Mouse (Mus musculus) midbrain, embryonic 14.5 days (tissue): Measurements from ENCODE around the gene Ctdspl. TPM values are rescaled to one million over a fixed set of nuclear protein-coding genes. Genes with fewer than 3 reads are reported as not detected.
A peak's percentile ranks its signal among the peaks of the same experiment; 100 is the strongest.

Experiments
- ATAC-seq: fragments of 200-750 bp; cut with Nextera tagmentation; 2 replicates; pipeline ENCODE4 v1.8.0; 2017; ENCODE audit warnings: moderate number of reproducible peaks, moderate library complexity; ENCODE audit not compliant: low FRiP score, low TSS enrichment
- DNase-seq: peaks from one replicate; pipeline ENCODE4 v3.0.0-alpha.2; 2015
- H3K27ac ChIP-seq: fragments of 300-500 bp; sonication (generic); replicated peaks from 2 replicates; pipeline ENCODE4 v1.5.1; 2014; ENCODE audit warnings: mild to moderate bottlenecking, low read depth, low read length, moderate library complexity
- H3K27me3 ChIP-seq: fragments of 300-500 bp; sonication (generic); 2 replicates; pipeline ENCODE4 v1.6.1; 2014; ENCODE audit warnings: low read length, control low read depth, mixed read lengths; ENCODE audit not compliant: control insufficient read depth, insufficient read depth
- H3K36me3 ChIP-seq: fragments of 300-500 bp; sonication (generic); 2 replicates; pipeline ENCODE4 v1.6.1; 2014; ENCODE audit warnings: low read length, control low read depth; ENCODE audit not compliant: control insufficient read depth, insufficient read depth
- H3K4me1 ChIP-seq: fragments of 300-500 bp; sonication (generic); 2 replicates; pipeline ENCODE4 v1.6.1; 2014; ENCODE audit warnings: mild to moderate bottlenecking, antibody characterized with exemption, low read length, control low read depth; ENCODE audit not compliant: control insufficient read depth, insufficient read depth
- H3K4me2 ChIP-seq: fragments of 300-500 bp; sonication (generic); 2 replicates; pipeline ENCODE4 v1.6.1; 2014; ENCODE audit warnings: mild to moderate bottlenecking, low read length, moderate library complexity
- H3K4me3 ChIP-seq: fragments of 300-500 bp; sonication (generic); replicated peaks from 2 replicates; pipeline ENCODE4 v1.5.1; 2014; ENCODE audit warnings: low read depth, low read length
- H3K9ac ChIP-seq: fragments of 300-500 bp; sonication (generic); replicated peaks from 2 replicates; pipeline ENCODE4 v1.6.1; 2014; ENCODE audit warnings: mild to moderate bottlenecking, low read length, moderate library complexity
- H3K9me3 ChIP-seq: fragments of 300-500 bp; sonication (generic); 2 replicates; pipeline ENCODE4 v1.6.1; 2016; ENCODE audit warnings: low read length, control low read depth, mixed read lengths; ENCODE audit not compliant: control insufficient read depth
- WGBS: fragments of 180-500 bp; shearing (Covaris S2); extraction: QIAGEN DNeasy Blood & Tissue Kit; methylation state at CpG from one replicate; pipeline ENCODE4 v1.1.7; 2014; 5-methylcytosine and 5-hydroxymethylcytosine counted together
- polyA plus RNA-seq: library from polyadenylated mRNA; unstranded; fragments of >200 nt; fragmentation: Nextera tagmentation; extraction: Ambion mirVana; gene quantifications from 2 replicates; pipeline ENCODE4 v1.2.1, GENCODE M21; 2014

Gene Ctdspl
- polyA plus RNA-seq, 1 experiment from 2014 or later = 8.2 TPM

GRCm38 (mm10) chr9:119083966-119084365 lies 157.7 kb downstream of the Ctdspl start:
- Histone ChIP-seq H3K27me3 (no peaks in the 10 kb centered on the region), H3K4me3 (no peak overlapping the region), H3K9ac (no peak overlapping the region), H3K9me3 (no peaks in the 10 kb centered on the region), H3K27ac (no peak overlapping the region), H3K4me2 (no peak overlapping the region), H3K36me3 (no peaks in the 10 kb centered on the region), H3K4me1 (peaks cover 23% of the 10 kb centered on the region)
- WGBS = 82% methylated on average over 10 of the region's 10 CpGs
- no peak for DNase-seq
- no peak for ATAC-seq

GRCm38 (mm10) chr9:119086451-119086850 lies 160.2 kb downstream of the Ctdspl start:
- Histone ChIP-seq H3K4me1 (peaks cover 19% of the 10 kb centered on the region), H3K4me3 (no peak overlapping the region), H3K9me3 (no peaks in the 10 kb centered on the region), H3K27ac (no peak overlapping the region), H3K36me3 (no peaks in the 10 kb centered on the region), H3K9ac (no peak overlapping the region), H3K27me3 (no peaks in the 10 kb centered on the region), H3K4me2 (no peak overlapping the region)
- ATAC-seq = no peak
- 36% methylated on average over 1 of the region's 1 CpGs for whole genome bisulfite sequencing
- no peak for DNase-seq

- Histone ChIP-seq H3K9ac (no peak overlapping the region), H3K4me2 (no peak overlapping the region), H3K4me3 (no peak overlapping the region), H3K4me1 (peaks cover 20% of the 10 kb centered on the region), H3K9me3 (no peaks in the 10 kb centered on the region), H3K27me3 (no peaks in the 10 kb centered on the region), H3K27ac (no peak overlapping the region), H3K36me3 (no peaks in the 10 kb centered on the region)
- DNase-seq (no peak), ATAC-seq (no peak)
- WGBS = 88% methylated on average over 5 of the region's 5 CpGs
These were observed 161.1 kb downstream of the Ctdspl start for GRCm38 (mm10) chr9:119087309-119087708.

- 0 out of 2 replicates have a peak overlapping the region, but pooled peaks have one; percentile 13 for H3K27ac ChIP-seq
- DNase-seq = peak; percentile 66
- H3K9ac ChIP-seq = no peak overlapping the region
- peak overlapping the region; percentile 11 for H3K4me3 ChIP-seq
- ATAC-seq = peak; percentile 41; the same call in 1 of the 2 replicates
- WGBS = 1% methylated on average over 24 of the region's 24 CpGs
- peaks cover 21% of the 10 kb centered on the region for H3K4me1 ChIP-seq
- H3K9me3 ChIP-seq = no peaks in the 10 kb centered on the region
- peak overlapping the region; percentile 49 for H3K4me2 ChIP-seq
- no peaks in the 10 kb centered on the region for H3K27me3 ChIP-seq
- no peaks in the 10 kb centered on the region for H3K36me3 ChIP-seq
These were observed 162.0 kb downstream of the Ctdspl start for GRCm38 (mm10) chr9:119088148-119088801.

- DNase-seq (no peak), ATAC-seq (no peak)
- H3K4me1 ChIP-seq = peaks cover 21% of the 10 kb centered on the region
- H3K4me3 ChIP-seq = no peak overlapping the region
- no peak overlapping the region for H3K9ac ChIP-seq
- no peaks in the 10 kb centered on the region for H3K36me3 ChIP-seq
- H3K4me2 ChIP-seq = no peak overlapping the region
- H3K27ac ChIP-seq = no peak overlapping the region
- H3K27me3 ChIP-seq = 0 out of 2 replicates have a peak, but pooled peaks cover under 1% of the 10 kb centered on the region
- H3K9me3 ChIP-seq = no peaks in the 10 kb centered on the region
- 74% methylated on average over 7 of the region's 7 CpGs for WGBS
These were observed 163.2 kb downstream of the Ctdspl start for GRCm38 (mm10) chr9:119089437-119089836.

- 91% methylated on average over 5 of the region's 5 CpGs for WGBS
These were observed 164.2 kb downstream of the Ctdspl start for GRCm38 (mm10) chr9:119090462-119090861.

GRCm38 (mm10) chr9:119091581-119092310 lies 165.5 kb downstream of the Ctdspl start:
- peak overlapping the region; percentile 45 for H3K4me3 ChIP-seq
- H3K9me3 ChIP-seq = no peaks in the 10 kb centered on the region
- H3K27ac ChIP-seq = no peak overlapping the region
- H3K27me3 ChIP-seq = 0 out of 2 replicates have a peak, but pooled peaks cover 3% of the 10 kb centered on the region
- 62% methylated on average over 12 of the region's 12 CpGs for WGBS
- no peaks in the 10 kb centered on the region for H3K36me3 ChIP-seq
- ATAC-seq = no peak
- no peak overlapping the region; the same call in 1 of the 2 replicates for H3K9ac ChIP-seq
- peak overlapping the region; percentile 73 for H3K4me2 ChIP-seq
- DNase-seq = no peak
- peaks cover 21% of the 10 kb centered on the region for H3K4me1 ChIP-seq

More at GRCm38 (mm10) chr9:119090462-119090861, 164.2 kb downstream of the Ctdspl start:
- Histone ChIP-seq H3K9me3 (no peaks in the 10 kb centered on the region), H3K9ac (no peak overlapping the region), H3K36me3 (no peaks in the 10 kb centered on the region), H3K4me3 (no peak overlapping the region), H3K27ac (no peak overlapping the region), H3K4me2 (no peak overlapping the region), H3K4me1 (peaks cover 21% of the 10 kb centered on the region), H3K27me3 (0 out of 2 replicates have a peak, but pooled peaks cover 3% of the 10 kb centered on the region)
- DNase-seq = no peak
- ATAC-seq = no peak

- H3K27ac ChIP-seq = no peak overlapping the region
- no peaks in the 10 kb centered on the region for H3K36me3 ChIP-seq
- H3K4me1 ChIP-seq = peaks cover 21% of the 10 kb centered on the region
- peak overlapping the region; percentile 58 for H3K9ac ChIP-seq
- H3K4me2 ChIP-seq = peak overlapping the region; percentile 73
- ATAC-seq = no peak
- peak overlapping the region; percentile 45 for H3K4me3 ChIP-seq
- WGBS = 3% methylated on average over 45 of the region's 45 CpGs
- no peaks in the 10 kb centered on the region for H3K9me3 ChIP-seq
- peak; percentile 52 for DNase-seq
- H3K27me3 ChIP-seq = 0 out of 2 replicates have a peak, but pooled peaks cover 3% of the 10 kb centered on the region
These were observed 166.5 kb downstream of the Ctdspl start for GRCm38 (mm10) chr9:119092473-119093418.
